Mouse (Mus musculus): ENCODE results near the gene Cdk5. TPM values are rescaled to one million over a fixed set of nuclear protein-coding genes. Genes with fewer than 3 reads are reported as not detected.

The Cdk5 gene
- total and polyA plus RNA-seq, 2 experiments from 2014 or later, result 83.3 to 156 TPM

DNA sequence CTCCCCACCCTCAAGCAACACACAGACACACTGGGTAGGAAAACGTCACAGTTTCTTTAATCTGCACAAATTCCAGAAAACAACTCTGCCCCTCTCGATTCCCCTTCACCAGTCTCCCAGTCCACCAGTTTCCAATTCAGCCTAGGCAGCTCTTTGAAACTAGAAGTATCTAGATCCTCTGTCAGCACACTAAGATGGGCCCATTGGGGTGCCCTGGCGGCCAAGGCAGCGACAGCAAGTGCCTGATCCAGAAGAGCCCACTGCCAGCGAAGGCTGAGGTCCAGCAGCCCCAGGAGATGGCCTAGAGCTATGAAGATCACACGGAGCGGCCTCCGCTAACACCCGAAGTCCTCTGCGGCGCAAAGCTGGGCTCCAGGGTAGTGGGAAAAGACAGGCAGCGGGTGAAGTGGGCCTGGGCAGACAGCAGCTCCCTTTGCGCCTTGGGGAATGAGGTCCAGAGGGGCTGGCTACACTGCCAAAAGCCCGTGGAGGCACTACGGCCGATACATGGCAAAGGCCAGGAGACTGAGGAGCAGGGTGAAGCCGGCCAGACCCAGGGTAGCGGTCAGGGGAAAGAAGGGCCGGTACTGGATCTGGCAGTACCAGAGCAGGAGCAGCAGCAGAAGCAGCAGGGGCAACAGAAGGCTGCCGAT lies 22.2 kb upstream of the Cdk5 start:
- Histone ChIP-seq H3K9ac (peak overlapping the region; percentile 98), H3K36me3 (ENCODE audit: insufficient read depth) (peaks cover 20% of the 10 kb centered on the region), H3K9me3 (ENCODE audit: low read length) (no peaks in the 10 kb centered on the region), H3K27me3 (ENCODE audit: insufficient read depth, low read length) (no peaks in the 10 kb centered on the region), H3K4me1 (ENCODE audit: insufficient read depth) (peaks cover 16% of the 10 kb centered on the region), H3K4me2 (ENCODE audit: low read depth) (peak overlapping the region; percentile 97), H3K27ac (ENCODE audit: low read depth, low read length) (peak overlapping the region; percentile 94), H3K4me3 (ENCODE audit: low read depth, low read length) (peak overlapping the region; percentile 87)
- no peak for DNase-seq
- peak; percentile 45 for TF ChIP-seq CTCF (IDR thresholded peaks at IDR 0.05; ENCODE audit: low read depth)
- ATAC-seq, result peak; percentile 6
- WGBS, result 56% methylated on average over 20 of the region's 20 CpGs

DNA sequence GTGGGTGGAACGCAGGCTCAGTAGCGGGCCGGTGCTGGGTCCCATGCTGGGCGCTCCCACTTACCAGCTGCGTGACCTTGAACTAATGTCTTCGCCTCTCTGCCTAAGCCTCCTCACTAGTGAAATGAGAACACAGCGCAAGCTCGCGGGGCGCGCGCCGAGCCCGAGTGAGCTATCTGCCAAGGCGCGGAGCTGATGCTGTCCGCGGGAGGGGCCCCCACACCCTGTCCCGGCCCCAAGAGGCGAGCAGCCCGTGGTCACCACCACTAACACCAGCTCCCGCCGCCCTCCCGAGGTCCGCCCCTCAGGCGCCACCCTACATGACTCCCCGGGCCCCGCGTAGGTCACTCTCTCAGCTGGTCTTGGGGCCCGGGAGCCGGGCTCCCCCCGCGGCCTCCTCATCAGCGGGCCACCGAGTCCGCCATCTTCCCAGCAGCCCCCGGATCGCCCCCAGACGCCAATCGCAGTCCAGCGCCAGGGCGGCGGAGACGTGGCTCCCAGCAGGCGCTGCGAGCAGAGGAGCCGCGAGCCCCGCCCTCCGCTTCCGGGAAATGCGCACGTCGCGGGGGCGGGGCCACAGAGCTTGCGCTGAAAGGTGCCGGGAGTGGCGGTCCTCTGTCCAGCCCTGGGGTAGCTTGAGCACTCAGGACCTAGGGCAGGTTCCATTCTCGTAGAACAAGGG lies 21.6 kb upstream of the Cdk5 start, which contains the start of gene Fastk:
TSS of gene Fastk (minus strand) at position 542 of the 682 bp plus-strand sequence.
- no peaks in the 10 kb centered on the region for H3K27me3 ChIP-seq (ENCODE audit: insufficient read depth, low read length)
- peak within 1 kb of the TSS; percentile 98 for H3K9ac ChIP-seq
- TF ChIP-seq CTCF (IDR thresholded peaks at IDR 0.05; ENCODE audit: low read depth), result no peak
- H3K27ac ChIP-seq (ENCODE audit: low read depth, low read length), result peak within 1 kb of the TSS; percentile 94
- peaks cover 25% of the 10 kb centered on the region for H3K36me3 ChIP-seq (ENCODE audit: insufficient read depth)
- peaks cover 16% of the 10 kb centered on the region for H3K4me1 ChIP-seq (ENCODE audit: insufficient read depth)
- no peaks in the 10 kb centered on the region for H3K9me3 ChIP-seq (ENCODE audit: low read length)
- peak; percentile 91 for ATAC-seq
- H3K4me2 ChIP-seq (ENCODE audit: low read depth), result peak within 1 kb of the TSS; percentile 97
- WGBS, result 2% methylated on average over 60 of the region's 60 CpGs
- peak; percentile 95 for DNase-seq
- peak within 1 kb of the TSS; percentile 87 for H3K4me3 ChIP-seq (ENCODE audit: low read depth, low read length)

DNA sequence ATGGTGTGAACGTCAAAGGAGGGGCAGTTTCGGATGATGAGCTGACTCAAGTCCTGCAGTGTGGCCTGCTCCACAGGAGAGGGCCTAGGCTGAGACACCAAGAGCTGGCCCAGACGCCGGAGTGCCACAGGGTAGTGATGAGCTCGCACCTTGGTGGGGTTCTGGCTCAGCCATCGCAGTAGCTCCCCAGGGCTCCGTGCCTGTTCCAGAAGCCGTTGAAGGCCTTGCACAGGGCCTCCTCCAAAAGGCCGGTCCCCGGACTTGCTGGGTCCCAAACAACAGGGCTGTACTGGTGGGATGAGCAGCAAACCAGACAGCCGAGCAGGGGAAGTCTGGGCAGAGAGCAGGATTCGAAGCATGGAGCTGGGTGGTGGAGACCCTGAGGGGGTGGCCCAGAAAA lies 20.6 kb upstream of the Cdk5 start:
- no peak for DNase-seq
- H3K27ac ChIP-seq (ENCODE audit: low read depth, low read length), result no peak overlapping the region
- no peak for ATAC-seq
- H3K4me1 ChIP-seq (ENCODE audit: insufficient read depth), result peaks cover 16% of the 10 kb centered on the region
- peaks cover 33% of the 10 kb centered on the region for H3K36me3 ChIP-seq (ENCODE audit: insufficient read depth)
- H3K27me3 ChIP-seq (ENCODE audit: insufficient read depth, low read length), result no peaks in the 10 kb centered on the region
- 83% methylated on average over 12 of the region's 12 CpGs for WGBS
- peak overlapping the region; percentile 98; the same call in 1 of the 2 replicates for H3K9ac ChIP-seq
- no peak for TF ChIP-seq CTCF (IDR thresholded peaks at IDR 0.05; ENCODE audit: low read depth)
- H3K4me3 ChIP-seq (ENCODE audit: low read depth, low read length), result peak overlapping the region; percentile 87; the same call in 1 of the 2 replicates
- no peaks in the 10 kb centered on the region for H3K9me3 ChIP-seq (ENCODE audit: low read length)
- peak overlapping the region; percentile 97 for H3K4me2 ChIP-seq (ENCODE audit: low read depth)

DNA sequence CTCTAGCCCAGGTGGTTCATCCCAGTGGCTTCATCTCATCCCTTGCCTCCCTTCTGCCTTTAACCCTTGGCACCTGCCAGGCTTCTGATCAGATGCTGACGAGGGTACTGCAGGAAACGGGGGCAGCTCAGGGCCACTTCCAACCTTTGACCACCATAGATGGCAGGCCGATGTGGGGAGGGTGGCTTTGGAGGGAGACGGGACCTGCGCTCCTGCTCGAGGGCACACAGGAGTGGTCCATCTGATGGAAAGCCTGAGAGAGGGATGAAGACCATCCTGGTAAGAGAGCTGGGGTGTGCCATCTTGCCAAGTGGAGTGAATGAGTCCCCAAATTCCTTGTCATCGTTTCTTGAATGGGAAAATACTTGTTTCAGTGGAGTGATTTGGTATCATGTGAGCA lies 19.9 kb upstream of the Cdk5 start:
- no peaks in the 10 kb centered on the region for H3K9me3 ChIP-seq (ENCODE audit: low read length)
- 91% methylated on average over 7 of the region's 7 CpGs for WGBS
- peaks cover 36% of the 10 kb centered on the region for H3K36me3 ChIP-seq (ENCODE audit: insufficient read depth)
- H3K9ac ChIP-seq, result no peak overlapping the region
- no peaks in the 10 kb centered on the region for H3K27me3 ChIP-seq (ENCODE audit: insufficient read depth, low read length)
- ATAC-seq (no peak), DNase-seq (no peak)
- no peak overlapping the region for H3K4me2 ChIP-seq (ENCODE audit: low read depth)
- peaks cover 16% of the 10 kb centered on the region for H3K4me1 ChIP-seq (ENCODE audit: insufficient read depth)
- H3K27ac ChIP-seq (ENCODE audit: low read depth, low read length), result no peak overlapping the region
- H3K4me3 ChIP-seq (ENCODE audit: low read depth, low read length), result no peak overlapping the region
- TF ChIP-seq CTCF (IDR thresholded peaks at IDR 0.05; ENCODE audit: low read depth), result no peak

DNA sequence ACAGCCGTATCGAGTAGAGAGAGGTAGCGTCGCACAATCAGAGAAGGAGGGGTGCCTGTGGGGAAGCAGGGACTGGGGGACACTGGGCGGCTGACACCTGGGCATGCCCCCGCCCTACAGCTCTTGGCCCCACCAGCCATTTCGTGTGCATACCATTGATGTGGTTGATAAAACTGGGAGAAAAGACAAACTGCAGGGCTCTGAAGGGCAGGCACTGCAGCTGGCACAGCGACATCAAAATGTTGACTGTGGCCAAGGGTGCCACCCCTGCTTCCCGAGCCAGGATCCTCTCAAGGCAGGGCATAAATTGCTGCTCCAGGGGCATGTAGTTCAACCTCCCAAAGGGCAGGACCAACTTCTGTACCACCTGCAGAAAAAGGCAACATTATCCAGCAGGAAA lies 18.7 kb upstream of the Cdk5 start:
- 89% methylated on average over 9 of the region's 9 CpGs for WGBS
- Histone ChIP-seq H3K4me1 (ENCODE audit: insufficient read depth) (peaks cover 4% of the 10 kb centered on the region), H3K27me3 (ENCODE audit: insufficient read depth, low read length) (no peaks in the 10 kb centered on the region), H3K4me2 (ENCODE audit: low read depth) (no peak overlapping the region), H3K9me3 (ENCODE audit: low read length) (no peaks in the 10 kb centered on the region), H3K36me3 (ENCODE audit: insufficient read depth) (peaks cover 36% of the 10 kb centered on the region), H3K4me3 (ENCODE audit: low read depth, low read length) (no peak overlapping the region), H3K27ac (ENCODE audit: low read depth, low read length) (no peak overlapping the region), H3K9ac (no peak overlapping the region)
- no peak for DNase-seq
- TF ChIP-seq CTCF (IDR thresholded peaks at IDR 0.05; ENCODE audit: low read depth), result no peak
- ATAC-seq, result no peak

DNA sequence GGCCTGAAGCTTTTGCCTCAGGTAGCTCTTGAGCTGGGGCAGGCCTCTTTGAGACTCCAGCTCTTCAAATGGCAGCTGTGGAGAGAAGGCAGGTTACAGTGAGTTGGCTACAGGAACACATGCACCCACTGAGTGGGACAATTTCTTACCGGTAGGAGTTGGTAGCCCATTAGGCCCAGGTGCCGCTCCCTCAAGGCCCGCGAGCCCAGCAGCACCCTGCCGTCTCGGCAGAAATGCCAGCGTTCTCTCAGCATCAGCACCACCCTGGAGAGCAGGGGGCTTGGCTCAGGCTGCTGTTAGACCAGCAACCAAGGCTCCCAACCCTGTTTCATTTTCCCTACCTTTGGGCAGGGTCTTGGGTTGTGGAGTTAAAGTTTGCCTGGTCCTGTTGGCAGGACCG lies 17.9 kb upstream of the Cdk5 start:
- H3K27me3 ChIP-seq (ENCODE audit: insufficient read depth, low read length), result no peaks in the 10 kb centered on the region
- no peak for TF ChIP-seq CTCF (IDR thresholded peaks at IDR 0.05; ENCODE audit: low read depth)
- H3K4me2 ChIP-seq (ENCODE audit: low read depth), result no peak overlapping the region
- peaks cover 36% of the 10 kb centered on the region for H3K36me3 ChIP-seq (ENCODE audit: insufficient read depth)
- no peak for DNase-seq
- no peak overlapping the region for H3K4me3 ChIP-seq (ENCODE audit: low read depth, low read length)
- no peak overlapping the region for H3K27ac ChIP-seq (ENCODE audit: low read depth, low read length)
- H3K9ac ChIP-seq, result no peak overlapping the region
- no peaks in the 10 kb centered on the region; the same call in 1 of the 2 replicates for H3K4me1 ChIP-seq (ENCODE audit: insufficient read depth)
- ATAC-seq, result no peak
- WGBS, result 93% methylated on average over 8 of the region's 8 CpGs
- no peaks in the 10 kb centered on the region for H3K9me3 ChIP-seq (ENCODE audit: low read length)

DNA sequence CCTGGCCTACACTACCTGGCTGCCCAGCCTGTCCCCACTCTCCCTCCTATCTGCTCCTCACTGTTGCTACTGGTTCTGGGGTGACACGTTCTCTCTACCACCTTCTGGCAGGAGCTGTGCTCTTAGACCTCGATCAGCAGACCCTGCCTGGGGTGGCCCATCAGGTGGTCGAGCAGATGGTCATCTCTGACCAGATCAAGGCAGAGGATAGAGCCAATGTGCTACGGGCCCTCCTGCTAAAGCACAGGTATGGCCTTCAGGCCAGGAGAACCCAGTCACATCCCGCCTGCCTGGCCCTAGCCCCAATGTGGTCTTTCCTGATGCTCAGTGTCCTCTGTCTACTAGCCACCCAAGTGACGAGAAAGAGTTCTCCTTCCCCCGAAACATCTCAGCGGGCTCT lies 10.7 kb upstream of the Cdk5 start:
- Histone ChIP-seq H3K36me3 (ENCODE audit: insufficient read depth) (peaks cover 35% of the 10 kb centered on the region), H3K9ac (no peak overlapping the region), H3K4me2 (ENCODE audit: low read depth) (no peak overlapping the region), H3K4me1 (ENCODE audit: insufficient read depth) (no peaks in the 10 kb centered on the region), H3K27ac (ENCODE audit: low read depth, low read length) (no peak overlapping the region), H3K9me3 (ENCODE audit: low read length) (no peaks in the 10 kb centered on the region), H3K27me3 (ENCODE audit: insufficient read depth, low read length) (no peaks in the 10 kb centered on the region), H3K4me3 (ENCODE audit: low read depth, low read length) (no peak overlapping the region)
- TF ChIP-seq CTCF (IDR thresholded peaks at IDR 0.05; ENCODE audit: low read depth), result no peak
- no peak for DNase-seq
- ATAC-seq, result no peak
- 88% methylated on average over 8 of the region's 8 CpGs for WGBS
